Mouse (Mus musculus) lung, postnatal 0 days (tissue): ENCODE measurements around the gene Slc25a27. TPM values are rescaled to one million over a fixed set of nuclear protein-coding genes. Genes with fewer than 3 reads are reported as not detected.

Experiments
- ATAC-seq: fragments of 200-750 bp; cut with Nextera tagmentation; 2 replicates; pipeline ENCODE4 v1.8.0; 2017; ENCODE audit warnings: moderate library complexity
- DNase-seq: peaks from one replicate; pipeline ENCODE4 v3.0.0-alpha.2; 2016; ENCODE audit warnings: low spot score
- H3K27ac ChIP-seq: fragments of 300-500 bp; sonication (generic); 2 replicates; pipeline ENCODE4 v1.5.1; 2014; ENCODE audit warnings: antibody characterized with exemption, mild to moderate bottlenecking, low read length, mixed read lengths
- H3K27me3 ChIP-seq: fragments of 300-500 bp; sonication (generic); replicated peaks from 2 replicates; pipeline ENCODE4 v1.6.1; 2014; ENCODE audit warnings: low read length, mixed read lengths; ENCODE audit not compliant: insufficient read depth
- H3K36me3 ChIP-seq: fragments of 300-500 bp; sonication (generic); 2 replicates; pipeline ENCODE4 v1.6.1; 2014; ENCODE audit warnings: low read length, mixed read lengths; ENCODE audit not compliant: insufficient read depth
- H3K4me1 ChIP-seq: fragments of 300-500 bp; sonication (generic); 2 replicates; pipeline ENCODE4 v1.6.1; 2014; ENCODE audit warnings: antibody characterized with exemption, low read depth, low read length, mixed read lengths; ENCODE audit not compliant: insufficient read depth
- H3K4me2 ChIP-seq: fragments of 300-500 bp; sonication (generic); replicated peaks from 2 replicates; pipeline ENCODE4 v1.6.1; 2014; ENCODE audit warnings: low read depth, mild to moderate bottlenecking, low read length, moderate library complexity, mixed read lengths
- H3K4me3 ChIP-seq: fragments of 300-500 bp; sonication (generic); 2 replicates; pipeline ENCODE4 v1.5.1; 2014; ENCODE audit warnings: low read depth, low read length
- H3K9ac ChIP-seq: fragments of 300-500 bp; sonication (generic); replicated peaks from 2 replicates; pipeline ENCODE4 v1.6.1; 2014; ENCODE audit warnings: low read depth, mild to moderate bottlenecking
- H3K9me3 ChIP-seq: fragments of 300-500 bp; sonication (generic); 2 replicates; pipeline ENCODE4 v1.6.1; 2016; ENCODE audit warnings: low read length, mixed read lengths
- CTCF ChIP-seq: IDR thresholded peaks from 2 replicates; pipeline ENCODE4 v1.5.1; 2016; ENCODE audit warnings: antibody characterized with exemption, mild to moderate bottlenecking
- EP300 ChIP-seq: IDR thresholded peaks from 2 replicates; pipeline ENCODE4 v1.6.1; 2016; ENCODE audit warnings: antibody characterized with exemption, mild to moderate bottlenecking, control low read depth
- WGBS: fragments of 180-500 bp; shearing (Covaris S2); extraction: QIAGEN DNeasy Blood & Tissue Kit; methylation state at CpG from one replicate; pipeline ENCODE4 v1.1.7; 2014; 5-methylcytosine and 5-hydroxymethylcytosine counted together
- polyA plus RNA-seq: library from polyadenylated mRNA; unstranded; fragments of >200 nt; fragmentation: Nextera tagmentation; extraction: Ambion mirVana; gene quantifications from 2 replicates; pipeline ENCODE4 v1.2.1, GENCODE M21; 2015

The Slc25a27 gene
- polyA plus RNA-seq, 1 experiment from 2014 or later = 12.0 TPM

DNA sequence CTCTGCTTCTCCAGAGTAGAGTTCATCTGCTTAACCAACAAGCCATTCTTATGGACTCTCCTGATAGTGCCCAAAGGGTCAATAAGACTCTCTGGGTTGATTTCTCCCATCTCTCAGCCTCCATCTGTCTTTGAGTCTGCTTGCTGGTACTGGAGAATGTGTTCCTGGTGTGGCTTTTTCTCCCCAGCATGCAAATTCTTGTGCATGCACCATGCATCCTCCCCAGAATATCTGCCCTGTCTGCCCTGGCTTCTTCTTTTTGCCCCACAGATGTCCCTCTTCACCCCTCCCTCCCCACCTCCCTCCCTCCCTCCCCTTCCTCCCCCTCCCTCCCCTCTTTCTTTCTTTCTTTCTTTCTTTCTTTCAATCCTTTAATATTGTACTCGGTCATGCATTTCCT is 10.3 kb upstream of the Slc25a27 start:
- no peaks in the 10 kb centered on the region for H3K36me3 ChIP-seq
- 19% methylated on average over 1 of the region's 1 CpGs for WGBS
- H3K4me1 ChIP-seq = peaks cover 8% of the 10 kb centered on the region; the same call in 1 of the 2 replicates
- H3K27me3 ChIP-seq = no peaks in the 10 kb centered on the region
- ATAC-seq = no peak
- no peak overlapping the region for H3K9ac ChIP-seq
- H3K27ac ChIP-seq = no peak overlapping the region
- no peak for DNase-seq
- TF ChIP-seq EP300 (no peak), CTCF (no peak)
- H3K4me3 ChIP-seq = no peak overlapping the region
- H3K4me2 ChIP-seq = no peak overlapping the region
- H3K9me3 ChIP-seq = no peaks in the 10 kb centered on the region

DNA sequence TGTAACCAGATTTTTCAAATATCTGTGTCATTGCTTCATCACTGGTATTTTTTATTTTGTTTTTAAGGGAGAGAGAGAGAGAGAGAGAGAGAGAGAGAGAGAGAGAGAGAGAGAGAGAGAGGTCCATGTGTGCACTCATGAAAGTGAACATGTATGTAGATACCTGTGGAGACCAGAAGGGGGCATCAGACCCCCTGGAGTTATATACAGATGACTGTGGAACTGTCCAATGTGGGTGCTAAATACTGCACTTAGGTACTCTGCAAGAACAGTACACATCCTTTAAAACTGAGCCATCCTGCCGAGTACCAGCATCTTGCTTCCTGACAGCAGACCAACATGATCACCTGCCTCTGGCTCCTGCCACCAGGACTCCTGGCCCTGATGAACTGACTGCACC is 9.2 kb upstream of the Slc25a27 start:
- TF ChIP-seq EP300 (no peak), CTCF (peak; percentile 35)
- Histone ChIP-seq H3K27ac (no peak overlapping the region), H3K4me2 (no peak overlapping the region), H3K9me3 (no peaks in the 10 kb centered on the region), H3K27me3 (no peaks in the 10 kb centered on the region), H3K36me3 (no peaks in the 10 kb centered on the region), H3K4me3 (no peak overlapping the region), H3K9ac (no peak overlapping the region), H3K4me1 (peaks cover 8% of the 10 kb centered on the region; the same call in 1 of the 2 replicates)
- no peak for ATAC-seq
- 100% methylated on average over 1 of the region's 1 CpGs for WGBS
- no peak for DNase-seq

DNA sequence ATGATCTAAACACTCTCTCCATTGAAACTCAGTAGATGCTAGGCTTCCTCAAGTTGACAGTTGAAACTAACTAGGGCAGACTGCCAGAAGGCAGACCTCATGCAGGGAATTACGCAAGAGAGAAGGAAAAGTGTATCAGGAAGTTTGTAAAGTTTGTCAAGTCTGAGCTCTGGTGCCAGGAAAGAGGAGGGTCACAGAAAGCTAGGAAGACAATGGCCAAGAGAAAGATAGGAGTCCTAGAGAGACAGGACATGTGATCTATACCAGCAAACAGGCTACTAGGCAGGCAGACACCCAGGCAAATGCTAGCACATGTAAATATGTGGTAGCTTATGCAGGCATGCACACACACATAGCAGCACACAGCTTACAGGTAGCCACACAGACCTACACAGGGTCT is 8.2 kb upstream of the Slc25a27 start:
- 0% methylated on average over 1 of the region's 1 CpGs for WGBS
- H3K27ac ChIP-seq = 0 out of 2 replicates have a peak overlapping the region, but pooled peaks have one; percentile 33
- H3K27me3 ChIP-seq = no peaks in the 10 kb centered on the region
- ATAC-seq (peak; percentile 58), DNase-seq (peak; percentile 88)
- H3K4me1 ChIP-seq = peaks cover 8% of the 10 kb centered on the region; the same call in 1 of the 2 replicates
- H3K4me3 ChIP-seq = no peak overlapping the region
- no peaks in the 10 kb centered on the region for H3K9me3 ChIP-seq
- H3K9ac ChIP-seq = no peak overlapping the region
- H3K4me2 ChIP-seq = no peak overlapping the region
- H3K36me3 ChIP-seq = no peaks in the 10 kb centered on the region
- TF ChIP-seq CTCF (no peak), EP300 (0 out of 2 replicates have a peak, but pooled peaks have one; percentile 21)

GRCm38 (mm10) chr17:43671907-43672306 is 4.9 kb upstream of the Slc25a27 start:
- Histone ChIP-seq H3K27ac (no peak overlapping the region), H3K9me3 (no peaks in the 10 kb centered on the region), H3K9ac (no peak overlapping the region), H3K4me2 (no peak overlapping the region), H3K4me3 (no peak overlapping the region), H3K36me3 (no peaks in the 10 kb centered on the region), H3K27me3 (no peaks in the 10 kb centered on the region), H3K4me1 (peaks cover 16% of the 10 kb centered on the region; the same call in 1 of the 2 replicates)
- no peak for TF ChIP-seq EP300
- TF ChIP-seq CTCF = no peak
- ATAC-seq (no peak), DNase-seq (peak; percentile 42)
- WGBS = 45% methylated on average over 4 of the region's 4 CpGs

- Histone ChIP-seq H3K36me3 (no peaks in the 10 kb centered on the region), H3K9ac (no peak overlapping the region)
- ATAC-seq = no peak
Observed at GRCm38 (mm10) chr17:43669145-43669695, 2.2 kb upstream of the Slc25a27 start.

DNA sequence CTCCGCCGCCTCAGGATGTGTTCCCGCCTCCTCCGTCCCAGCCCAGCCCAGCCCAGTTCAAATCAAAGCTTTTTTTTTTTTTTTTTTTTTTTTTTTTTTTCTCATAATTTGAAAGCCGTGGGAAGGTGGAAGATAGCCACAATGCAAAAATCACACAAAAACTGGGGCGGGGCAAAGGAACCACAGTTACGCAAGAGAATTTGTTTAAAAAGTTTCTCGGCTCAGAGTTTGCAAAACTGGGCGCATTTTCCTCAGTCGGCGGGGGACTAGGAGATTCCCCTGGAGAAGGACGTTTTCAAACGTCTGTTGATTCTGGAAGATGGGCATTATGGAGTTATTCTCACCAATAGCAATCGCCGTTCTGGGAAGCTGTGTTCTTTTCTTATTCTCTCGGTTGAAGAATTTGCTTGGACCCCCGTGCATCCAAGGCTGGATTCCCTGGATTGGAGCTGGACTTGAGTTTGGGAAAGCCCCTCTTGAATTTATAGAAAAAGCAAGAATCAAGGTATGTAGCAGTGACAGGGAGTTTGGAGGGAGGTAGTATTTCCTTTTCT is 353 bp upstream of the Slc25a27 start, which contains the start of gene Cyp39a1:
Gene Cyp39a1 (plus strand): TSS at position 136 of the 554 bp plus-strand sequence.
- Histone ChIP-seq H3K4me1 (peaks cover 14% of the 10 kb centered on the region; the same call in 1 of the 2 replicates), H3K27ac (peak within 1 kb of the TSS; percentile 47), H3K4me2 (peak within 1 kb of the TSS; percentile 97), H3K36me3 (no peaks in the 10 kb centered on the region), H3K4me3 (peak within 1 kb of the TSS; percentile 73), H3K9me3 (no peaks in the 10 kb centered on the region), H3K27me3 (no peaks in the 10 kb centered on the region), H3K9ac (peak within 1 kb of the TSS; percentile 57)
- DNase-seq (no peak), ATAC-seq (no peak)
- TF ChIP-seq EP300 = no peak
- TF ChIP-seq CTCF = no peak
- WGBS = under 1% methylated on average over 17 of the region's 17 CpGs

More at GRCm38 (mm10) chr17:43669145-43669695, 2.2 kb upstream of the Slc25a27 start:
- H3K27ac ChIP-seq = no peak overlapping the region
- no peaks in the 10 kb centered on the region for H3K27me3 ChIP-seq
- H3K4me1 ChIP-seq = peaks cover 14% of the 10 kb centered on the region; the same call in 1 of the 2 replicates
- no peak overlapping the region for H3K4me3 ChIP-seq
- TF ChIP-seq CTCF = no peak
- no peak for TF ChIP-seq EP300
- no peaks in the 10 kb centered on the region for H3K9me3 ChIP-seq
- WGBS = 49% methylated on average over 6 of the region's 6 CpGs
- DNase-seq = peak; percentile 48
- peak overlapping the region; percentile 97; the same call in 1 of the 2 replicates for H3K4me2 ChIP-seq
